Mouse (Mus musculus): Measurements from ENCODE around the gene Gm20388. TPM values are rescaled to one million over a fixed set of nuclear protein-coding genes. Genes with fewer than 3 reads are reported as not detected.
A peak's percentile ranks its signal among the peaks of the same experiment; 100 is the strongest.

The Gm20388 gene
- polyA plus RNA-seq, 1 experiment from 2014 or later, result not detected

GRCm38 (mm10) chr8:124282878-124283630 is 4372.4 kb downstream of the Gm20388 start:
- H3K9me3 ChIP-seq (ENCODE audit: control insufficient read depth, low read length), result no peaks in the 10 kb centered on the region
- peak overlapping the region; percentile 88 for H3K27ac ChIP-seq
- no peaks in the 10 kb centered on the region for H3K36me3 ChIP-seq (replicated peaks; ENCODE audit: control insufficient read depth, insufficient read depth)
- DNase-seq (ENCODE audit: low spot score) (no peak), ATAC-seq (ENCODE audit: low FRiP score) (no peak)
- peaks cover 63% of the 10 kb centered on the region for H3K4me1 ChIP-seq (replicated peaks; ENCODE audit: control insufficient read depth, insufficient read depth, low read length)
- no peaks in the 10 kb centered on the region for H3K27me3 ChIP-seq (ENCODE audit: control insufficient read depth, insufficient read depth, low read length)
- 56% methylated on average over 12 of the region's 12 CpGs for WGBS
- no peak overlapping the region for H3K4me2 ChIP-seq (replicated peaks)
- no peak overlapping the region for H3K9ac ChIP-seq
- H3K4me3 ChIP-seq (replicated peaks; ENCODE audit: low read length), result no peak overlapping the region

- Histone ChIP-seq H3K9ac (peak overlapping the region; percentile 49), H3K4me2 (replicated peaks) (no peak overlapping the region), H3K27ac (peak overlapping the region; percentile 88), H3K27me3 (ENCODE audit: control insufficient read depth, insufficient read depth, low read length) (no peaks in the 10 kb centered on the region), H3K9me3 (ENCODE audit: control insufficient read depth, low read length) (no peaks in the 10 kb centered on the region), H3K36me3 (replicated peaks; ENCODE audit: control insufficient read depth, insufficient read depth) (no peaks in the 10 kb centered on the region), H3K4me3 (replicated peaks; ENCODE audit: low read length) (no peak overlapping the region), H3K4me1 (replicated peaks; ENCODE audit: control insufficient read depth, insufficient read depth, low read length) (peaks cover 56% of the 10 kb centered on the region)
- WGBS, result 19% methylated on average over 11 of the region's 11 CpGs
- no peak for ATAC-seq (ENCODE audit: low FRiP score)
- no peak for DNase-seq (ENCODE audit: low spot score)
Observed at GRCm38 (mm10) chr8:124283644-124284332, 4373.1 kb downstream of the Gm20388 start.

- Histone ChIP-seq H3K4me3 (replicated peaks; ENCODE audit: low read length) (no peak overlapping the region), H3K9me3 (ENCODE audit: control insufficient read depth, low read length) (no peaks in the 10 kb centered on the region), H3K4me1 (replicated peaks; ENCODE audit: control insufficient read depth, insufficient read depth, low read length) (peaks cover 54% of the 10 kb centered on the region), H3K36me3 (replicated peaks; ENCODE audit: control insufficient read depth, insufficient read depth) (no peaks in the 10 kb centered on the region), H3K9ac (peak overlapping the region; percentile 49), H3K27me3 (ENCODE audit: control insufficient read depth, insufficient read depth, low read length) (no peaks in the 10 kb centered on the region), H3K4me2 (replicated peaks) (no peak overlapping the region), H3K27ac (peak overlapping the region; percentile 88)
- 1% methylated on average over 6 of the region's 6 CpGs for WGBS
- DNase-seq (ENCODE audit: low spot score) (peak; percentile 55), ATAC-seq (ENCODE audit: low FRiP score) (peak; percentile 76)
Observed at GRCm38 (mm10) chr8:124284333-124284711, 4373.7 kb downstream of the Gm20388 start.

- WGBS, result 6% methylated on average over 9 of the region's 9 CpGs
- H3K9ac ChIP-seq, result peak overlapping the region; percentile 49
Observed at GRCm38 (mm10) chr8:124284984-124285576, 4374.4 kb downstream of the Gm20388 start.

GRCm38 (mm10) chr8:124286461-124287124 is 4376.0 kb downstream of the Gm20388 start:
- DNase-seq (ENCODE audit: low spot score) (no peak), ATAC-seq (ENCODE audit: low FRiP score) (no peak; the same call in 1 of the 2 replicates)
- Histone ChIP-seq H3K4me1 (replicated peaks; ENCODE audit: control insufficient read depth, insufficient read depth, low read length) (peaks cover 54% of the 10 kb centered on the region), H3K4me2 (replicated peaks) (no peak overlapping the region), H3K36me3 (replicated peaks; ENCODE audit: control insufficient read depth, insufficient read depth) (no peaks in the 10 kb centered on the region), H3K27me3 (ENCODE audit: control insufficient read depth, insufficient read depth, low read length) (no peaks in the 10 kb centered on the region), H3K27ac (peak overlapping the region; percentile 65), H3K9ac (no peak overlapping the region), H3K9me3 (ENCODE audit: control insufficient read depth, low read length) (no peaks in the 10 kb centered on the region), H3K4me3 (replicated peaks; ENCODE audit: low read length) (no peak overlapping the region)
- 52% methylated on average over 4 of the region's 4 CpGs for WGBS

More at GRCm38 (mm10) chr8:124284984-124285576, 4374.4 kb downstream of the Gm20388 start:
- Histone ChIP-seq H3K36me3 (replicated peaks; ENCODE audit: control insufficient read depth, insufficient read depth) (no peaks in the 10 kb centered on the region), H3K27me3 (ENCODE audit: control insufficient read depth, insufficient read depth, low read length) (no peaks in the 10 kb centered on the region), H3K27ac (peak overlapping the region; percentile 88), H3K9me3 (ENCODE audit: control insufficient read depth, low read length) (no peaks in the 10 kb centered on the region), H3K4me2 (replicated peaks) (no peak overlapping the region), H3K4me1 (replicated peaks; ENCODE audit: control insufficient read depth, insufficient read depth, low read length) (peaks cover 54% of the 10 kb centered on the region), H3K4me3 (replicated peaks; ENCODE audit: low read length) (no peak overlapping the region)
- ATAC-seq (ENCODE audit: low FRiP score) (peak; percentile 35; the same call in 1 of the 2 replicates), DNase-seq (ENCODE audit: low spot score) (peak; percentile 50)

GRCm38 (mm10) chr8:124288215-124288864 is 4377.7 kb downstream of the Gm20388 start:
- Histone ChIP-seq H3K9me3 (ENCODE audit: control insufficient read depth, low read length) (no peaks in the 10 kb centered on the region), H3K36me3 (replicated peaks; ENCODE audit: control insufficient read depth, insufficient read depth) (no peaks in the 10 kb centered on the region), H3K27me3 (ENCODE audit: control insufficient read depth, insufficient read depth, low read length) (no peaks in the 10 kb centered on the region), H3K9ac (no peak overlapping the region), H3K27ac (no peak overlapping the region), H3K4me3 (replicated peaks; ENCODE audit: low read length) (no peak overlapping the region), H3K4me2 (replicated peaks) (no peak overlapping the region), H3K4me1 (replicated peaks; ENCODE audit: control insufficient read depth, insufficient read depth, low read length) (peaks cover 42% of the 10 kb centered on the region)
- ATAC-seq (ENCODE audit: low FRiP score) (no peak), DNase-seq (ENCODE audit: low spot score) (no peak)
- 85% methylated on average over 4 of the region's 4 CpGs for WGBS

- Histone ChIP-seq H3K9ac (no peak overlapping the region), H3K27me3 (ENCODE audit: control insufficient read depth, insufficient read depth, low read length) (no peaks in the 10 kb centered on the region), H3K4me1 (replicated peaks; ENCODE audit: control insufficient read depth, insufficient read depth, low read length) (peaks cover 39% of the 10 kb centered on the region), H3K4me3 (replicated peaks; ENCODE audit: low read length) (no peak overlapping the region), H3K36me3 (replicated peaks; ENCODE audit: control insufficient read depth, insufficient read depth) (no peaks in the 10 kb centered on the region), H3K27ac (no peak overlapping the region), H3K4me2 (replicated peaks) (no peak overlapping the region), H3K9me3 (ENCODE audit: control insufficient read depth, low read length) (no peaks in the 10 kb centered on the region)
- no peak for DNase-seq (ENCODE audit: low spot score)
- ATAC-seq (ENCODE audit: low FRiP score), result no peak
- 89% methylated on average over 5 of the region's 5 CpGs for WGBS
Observed at GRCm38 (mm10) chr8:124289481-124290050, 4378.9 kb downstream of the Gm20388 start.

- DNase-seq (ENCODE audit: low spot score), result no peak
- Histone ChIP-seq H3K27ac (no peak overlapping the region), H3K9me3 (ENCODE audit: control insufficient read depth, low read length) (no peaks in the 10 kb centered on the region), H3K4me3 (replicated peaks; ENCODE audit: low read length) (no peak overlapping the region), H3K9ac (no peak overlapping the region), H3K4me2 (replicated peaks) (no peak overlapping the region), H3K36me3 (replicated peaks; ENCODE audit: control insufficient read depth, insufficient read depth) (no peaks in the 10 kb centered on the region), H3K27me3 (ENCODE audit: control insufficient read depth, insufficient read depth, low read length) (no peaks in the 10 kb centered on the region), H3K4me1 (replicated peaks; ENCODE audit: control insufficient read depth, insufficient read depth, low read length) (peaks cover 33% of the 10 kb centered on the region)
- WGBS, result 92% methylated on average over 9 of the region's 9 CpGs
- ATAC-seq (ENCODE audit: low FRiP score), result no peak
Observed at GRCm38 (mm10) chr8:124290911-124291691, 4380.5 kb downstream of the Gm20388 start.
